In the genomic region with DNA sequence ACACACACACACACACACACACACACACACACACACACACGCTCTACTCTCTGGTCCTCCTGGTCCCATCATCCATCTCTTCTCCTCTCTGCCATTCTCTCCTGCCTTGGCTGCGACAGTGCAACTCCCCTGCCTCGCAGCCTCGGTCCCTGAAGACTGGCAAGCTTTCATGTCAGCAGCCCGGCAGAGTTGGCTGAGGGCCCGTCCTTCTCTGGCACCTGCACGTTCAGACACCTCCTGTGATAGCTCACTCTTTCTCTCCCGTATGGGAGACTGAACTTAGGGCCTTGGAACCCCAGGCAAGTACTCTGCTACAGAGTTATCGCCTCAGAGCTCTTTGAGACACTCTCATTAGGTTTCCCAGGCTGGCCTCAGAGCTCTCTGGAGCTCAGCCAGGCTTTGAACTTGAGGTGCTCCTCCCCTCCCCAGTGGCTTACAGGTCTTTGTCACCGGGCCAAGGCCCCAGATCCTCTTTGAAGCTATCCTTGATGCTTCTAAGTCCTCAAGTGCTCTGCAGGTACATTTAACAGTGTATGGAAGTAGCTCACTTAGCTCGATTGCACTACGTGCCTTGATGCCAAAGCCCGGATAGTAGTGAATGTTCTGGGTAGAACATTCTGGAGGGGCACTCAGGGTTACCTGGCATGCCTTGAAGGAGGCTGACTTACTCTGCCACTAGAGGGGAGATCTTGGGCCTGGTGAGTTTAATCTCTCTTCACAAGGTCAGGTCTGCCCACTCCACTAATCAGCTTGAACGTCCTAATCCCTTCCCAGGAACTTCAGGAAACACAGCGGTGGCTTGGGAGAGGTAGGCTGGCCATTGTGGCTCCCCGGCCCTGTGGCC, we compare ENCODE assay signal across 1 mouse cellular context.
A peak's percentile ranks its signal among the peaks of the same experiment; 100 is the strongest.
TF ChIP-seq lines count a peak whose summit lies in the region.

No protein-coding gene starts in this region.

TF ChIP-seq in MEL, 35 proteins besides CTCF, POLR2A, EP300 and RAD21:
- TF ChIP-seq GABPA (IDR thresholded peaks at IDR 0.05; ENCODE audit: low read depth, low read length): no peak
- TF ChIP-seq BHLHE40 (IDR thresholded peaks at IDR 0.05; ENCODE audit: borderline replicate concordance, low read depth, low read length): peak; percentile 41
- peak; percentile 68 for TF ChIP-seq TBP (IDR thresholded peaks at IDR 0.05; ENCODE audit: low read depth, low read length)
- TF ChIP-seq MAZ (IDR thresholded peaks at IDR 0.05; ENCODE audit: low read depth, low read length): 0 out of 2 replicates have a peak, but pooled peaks have one; percentile 9
- peak; percentile 62; the same call in 1 of the 2 replicates for TF ChIP-seq ETS1 (IDR thresholded peaks at IDR 0.05; ENCODE audit: low read depth, low read length)
- TF ChIP-seq ZNF384 (IDR thresholded peaks at IDR 0.05; ENCODE audit: low read depth, low read length): no peak
- 0 out of 2 replicates have a peak, but pooled peaks have one; percentile 3 for TF ChIP-seq HCFC1 (IDR thresholded peaks at IDR 0.05; ENCODE audit: low read depth, low read length)
- no peak for TF ChIP-seq ELF1 (IDR thresholded peaks at IDR 0.05; ENCODE audit: low read depth, low read length)
- TF ChIP-seq TCF12 (IDR thresholded peaks at IDR 0.05; ENCODE audit: low read depth, low read length): 0 out of 2 replicates have a peak, but pooled peaks have one; percentile 7
- TF ChIP-seq ZMIZ1 (IDR thresholded peaks at IDR 0.05; ENCODE audit: low read depth, low read length): peak; percentile 10; the same call in 1 of the 2 replicates
- TF ChIP-seq CHD2 (IDR thresholded peaks at IDR 0.05; ENCODE audit: low read length): no peak
- no peak for TF ChIP-seq TAL1 (IDR thresholded peaks at IDR 0.05; ENCODE audit: low read length)
- TF ChIP-seq MYC (IDR thresholded peaks at IDR 0.05; ENCODE audit: low read depth, low read length): peak; percentile 69; the same call in 1 of the 2 replicates
- TF ChIP-seq JUND (IDR thresholded peaks at IDR 0.05; ENCODE audit: low read depth, low read length): no peak
- TF ChIP-seq KAT2A (conservative IDR thresholded peaks at IDR 0.05; ENCODE audit: low read depth, low read length): no peak
- 0 out of 2 replicates have a peak, but pooled peaks have one; percentile 8 for TF ChIP-seq SIN3A (IDR thresholded peaks at IDR 0.05; ENCODE audit: low read length)
- TF ChIP-seq MXI1 (IDR thresholded peaks at IDR 0.05; ENCODE audit: low read depth, low read length): peak; percentile 60
- TF ChIP-seq SMC3 (IDR thresholded peaks at IDR 0.05; ENCODE audit: low read depth, low read length): no peak
- 0 out of 2 replicates have a peak, but pooled peaks have one; percentile 86 for TF ChIP-seq CHD1 (IDR thresholded peaks at IDR 0.05; ENCODE audit: low read depth, low read length)
- TF ChIP-seq MAX (IDR thresholded peaks at IDR 0.05; ENCODE audit: low read length): no peak
- peak; percentile 21; the same call in 1 of the 2 replicates for TF ChIP-seq NELFE (IDR thresholded peaks at IDR 0.05; ENCODE audit: low read depth, low read length)
- TF ChIP-seq POLR2AphosphoS5 (IDR thresholded peaks at IDR 0.05; ENCODE audit: borderline replicate concordance, low read depth, low read length): 0 out of 2 replicates have a peak, but pooled peaks have one; percentile 10
- peak; percentile 31; the same call in 1 of the 2 replicates for TF ChIP-seq USF1 (IDR thresholded peaks at IDR 0.05; ENCODE audit: low read depth, low read length)
- TF ChIP-seq UBTF (IDR thresholded peaks at IDR 0.05; ENCODE audit: borderline replicate concordance, insufficient read depth, low read depth, low read length): peak; percentile 65; the same call in 1 of the 2 replicates
